Mouse (Mus musculus) retina, adult 2 months (tissue): ENCODE data around the gene Tmem38b.
"Not testable (repeated sequence)": the region's sequence is repeated elsewhere in the genome, so short reads cannot be mapped to it uniquely, and the experiment has no call there.

Source experiments
- DNase-seq: peaks from one replicate; pipeline ENCODE4 v3.0.0-alpha.2; 2012; ENCODE audit warnings: low read depth, low spot score

Tmem38b gene

DNA sequence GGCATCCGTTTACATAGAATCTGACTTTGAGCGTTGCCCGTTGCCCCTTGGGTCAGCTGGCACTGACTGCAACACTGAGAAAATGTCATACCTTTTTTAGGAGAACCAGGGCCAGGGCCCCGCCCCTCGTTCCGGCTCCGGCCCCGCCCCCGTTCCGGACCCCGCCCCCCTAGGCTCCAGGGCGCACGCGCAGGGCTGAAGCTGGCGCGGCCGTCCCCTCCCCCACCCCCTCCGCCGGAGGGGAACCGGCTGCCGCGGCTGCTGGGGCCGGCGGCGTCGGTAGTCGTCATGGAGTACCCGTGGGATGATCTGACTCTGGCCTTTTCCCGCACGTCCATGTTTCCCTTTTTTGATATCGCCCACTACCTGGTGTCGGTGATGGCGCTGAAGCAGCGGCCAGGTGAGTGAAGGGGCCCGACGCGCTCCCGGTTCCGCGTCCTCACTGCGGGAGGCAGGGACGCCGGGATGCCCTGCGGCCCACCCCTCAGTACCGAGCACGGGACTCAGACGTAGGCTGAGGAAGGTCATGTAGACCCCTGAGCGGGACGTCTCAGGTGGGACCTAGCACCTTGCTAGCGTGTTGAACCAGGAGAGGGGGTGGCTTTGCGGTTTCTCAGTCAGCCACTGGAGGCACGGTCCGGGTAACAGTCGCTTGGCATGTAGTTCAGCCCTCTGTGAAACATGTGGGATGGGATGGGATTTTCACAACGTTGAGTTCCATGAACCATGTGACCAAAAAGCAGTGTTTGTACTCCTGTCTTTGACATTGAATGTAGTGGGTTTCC, at the start of gene Tmem38b:
TSS of gene Tmem38b (plus strand) at position 225 of the 785 bp plus-strand sequence.
- DNase-seq = peak; percentile 62

DNA sequence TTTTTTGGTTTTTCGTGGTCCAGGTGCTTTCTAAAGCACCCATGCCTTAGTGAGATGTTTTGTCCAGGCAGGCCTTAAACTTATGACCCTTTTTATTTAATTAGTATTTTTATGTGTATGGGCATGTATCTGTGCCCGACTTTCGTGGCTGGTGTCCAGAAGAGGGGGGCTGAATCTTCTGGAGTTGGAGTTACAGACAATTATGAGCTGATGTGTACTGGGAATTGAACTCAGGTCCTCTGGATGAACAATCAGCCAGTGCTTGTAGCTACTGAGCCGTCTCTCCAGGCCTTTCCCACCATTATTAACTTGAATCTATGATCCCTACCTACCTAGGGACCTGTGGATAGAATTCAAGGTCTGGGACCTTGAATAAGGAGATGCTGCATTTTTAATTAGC, 44.4 kb upstream of the Tmem38b start:
- DNase-seq = no peak

DNA sequence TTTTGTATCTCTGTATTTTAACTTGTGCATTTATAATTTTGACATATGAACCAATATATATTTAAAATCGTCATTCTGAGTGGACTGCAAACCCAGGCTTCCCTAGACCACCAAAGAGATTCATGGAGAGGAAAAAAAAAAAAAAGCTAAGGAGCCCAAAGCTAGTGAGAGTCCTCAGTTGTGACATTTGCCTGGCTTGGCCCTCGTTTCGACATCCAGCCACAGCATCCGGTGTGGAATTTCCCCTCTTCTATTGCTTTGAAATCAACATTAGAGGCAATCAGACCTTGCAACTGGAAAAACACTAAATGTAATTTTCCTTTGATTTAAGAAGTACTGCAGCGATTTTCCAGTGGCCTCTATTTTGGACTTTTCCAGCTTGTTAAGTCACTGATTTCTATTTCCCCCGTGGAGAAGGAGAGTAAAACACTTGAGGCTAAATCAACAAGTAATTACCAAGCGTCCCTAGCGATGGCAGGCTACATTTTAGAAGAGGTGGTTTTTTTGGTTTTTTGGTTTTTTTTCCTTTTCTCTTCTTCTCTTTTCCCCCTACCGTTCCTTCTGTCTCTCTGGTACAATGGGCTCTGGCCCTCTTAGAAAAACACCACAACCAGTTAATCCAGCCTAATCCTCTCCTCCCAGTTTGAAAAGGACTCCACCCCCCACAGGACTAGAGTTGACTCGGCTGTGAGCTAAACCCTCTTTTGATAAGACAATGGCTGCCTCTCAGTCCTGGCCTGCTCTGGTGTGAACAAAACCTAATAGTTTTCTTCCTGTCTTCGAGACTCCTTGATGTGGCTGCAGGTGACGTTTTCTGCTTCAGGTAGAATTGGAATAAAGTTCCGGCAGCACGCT, 43.4 kb upstream of the Tmem38b start:
- DNase-seq = no peak

DNA sequence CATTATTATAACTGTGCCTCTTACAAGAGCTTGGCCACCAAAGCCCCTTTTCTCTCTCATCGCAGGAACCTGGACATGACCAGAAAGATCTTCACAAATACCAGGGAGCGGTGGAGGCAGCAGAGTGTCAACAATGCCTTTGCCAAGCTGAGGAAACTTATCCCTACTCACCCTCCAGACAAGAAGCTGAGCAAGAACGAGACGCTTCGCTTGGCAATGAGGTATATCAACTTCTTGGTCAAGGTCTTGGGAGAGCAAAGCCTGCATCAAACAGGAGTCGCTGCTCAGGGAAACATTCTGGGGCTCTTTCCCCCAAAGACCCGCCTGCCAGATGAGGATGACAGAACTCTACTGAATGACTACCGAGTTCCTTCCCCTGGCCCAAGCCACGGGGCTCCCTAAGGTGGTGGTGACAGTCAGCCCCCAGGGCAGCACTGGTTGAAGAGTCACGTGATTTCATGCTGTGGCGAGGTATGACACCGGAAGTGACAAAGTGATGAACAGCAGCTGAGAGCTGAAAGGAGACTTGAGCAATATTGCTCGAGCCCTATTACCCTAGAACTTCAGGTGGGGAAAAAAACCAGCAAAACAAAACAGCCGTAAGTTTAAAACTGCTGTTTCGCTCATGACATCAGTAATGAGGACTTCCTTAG, 40.0 kb upstream of the Tmem38b start:
- DNase-seq = no peak

DNA sequence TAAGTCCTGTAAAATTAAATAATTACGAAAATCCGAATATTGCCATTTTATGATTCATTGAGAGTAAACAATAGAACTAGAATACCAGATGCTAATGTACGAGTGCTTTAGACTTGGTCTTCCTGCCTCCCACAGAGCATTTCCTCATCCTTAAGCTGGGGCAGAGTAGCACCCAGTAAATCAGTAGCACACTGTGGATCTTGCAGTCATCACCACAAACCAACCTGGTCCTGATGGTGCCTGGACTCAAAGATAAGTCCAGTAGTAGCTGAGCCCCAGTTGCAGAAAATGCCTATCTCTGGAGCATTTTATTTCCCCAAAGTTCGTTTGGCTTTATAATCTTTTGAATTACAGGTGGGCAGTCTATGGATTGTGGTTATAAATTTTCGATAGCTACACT, 39.0 kb upstream of the Tmem38b start:
- no peak for DNase-seq

DNA sequence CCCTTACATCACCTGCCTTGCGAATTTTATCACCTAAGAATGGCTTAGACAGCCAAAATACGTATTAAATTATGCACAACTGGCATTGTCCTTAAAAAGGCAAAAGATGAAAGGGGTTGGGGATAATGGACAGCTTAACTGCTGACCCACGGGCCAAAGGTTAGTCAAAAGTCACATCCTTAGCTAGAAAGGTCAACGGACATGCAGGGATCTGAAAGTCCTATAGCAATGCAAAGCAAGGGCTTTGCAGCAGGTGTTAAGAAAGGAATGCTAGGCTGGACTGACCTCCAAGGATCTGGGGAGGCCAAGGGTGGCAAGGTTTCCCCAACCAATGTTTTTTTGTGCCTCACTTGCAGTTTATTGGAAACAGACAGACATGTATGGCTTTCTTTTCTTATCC, 36.5 kb upstream of the Tmem38b start:
- no peak for DNase-seq

DNA sequence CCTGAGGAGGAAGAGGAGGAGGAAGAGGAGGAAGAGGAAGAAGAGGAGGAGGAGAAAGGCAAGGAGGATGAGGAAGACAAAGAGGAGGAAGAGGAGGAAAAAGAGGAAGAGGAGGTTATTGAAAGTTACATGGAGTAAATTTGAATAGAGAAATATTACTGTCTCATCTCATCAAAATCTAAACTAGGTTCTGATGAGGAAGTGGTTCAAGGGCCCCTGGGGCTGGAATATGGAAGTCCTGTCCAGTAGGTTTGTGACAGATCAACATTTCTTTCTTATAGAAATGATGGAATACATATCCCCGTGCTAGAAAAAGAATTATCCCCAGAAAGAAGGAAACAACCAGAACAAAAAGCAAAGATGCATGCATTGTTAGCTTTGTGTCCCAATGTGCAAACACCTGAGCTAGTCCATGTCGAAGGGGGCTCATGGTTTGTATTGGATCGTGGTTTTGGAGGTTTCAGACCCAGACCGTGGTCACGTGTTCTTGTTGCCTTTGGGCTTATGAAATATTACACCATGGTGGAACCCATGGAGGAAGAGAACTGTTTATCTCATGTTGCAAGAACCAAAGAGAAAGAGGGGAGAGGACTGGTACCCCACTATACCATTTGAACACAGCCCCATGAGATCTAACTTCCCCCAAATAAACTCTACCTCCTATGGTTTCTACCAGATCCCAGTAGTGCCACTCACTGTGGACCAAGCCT, 31.4 kb upstream of the Tmem38b start:
- no peak for DNase-seq

DNA sequence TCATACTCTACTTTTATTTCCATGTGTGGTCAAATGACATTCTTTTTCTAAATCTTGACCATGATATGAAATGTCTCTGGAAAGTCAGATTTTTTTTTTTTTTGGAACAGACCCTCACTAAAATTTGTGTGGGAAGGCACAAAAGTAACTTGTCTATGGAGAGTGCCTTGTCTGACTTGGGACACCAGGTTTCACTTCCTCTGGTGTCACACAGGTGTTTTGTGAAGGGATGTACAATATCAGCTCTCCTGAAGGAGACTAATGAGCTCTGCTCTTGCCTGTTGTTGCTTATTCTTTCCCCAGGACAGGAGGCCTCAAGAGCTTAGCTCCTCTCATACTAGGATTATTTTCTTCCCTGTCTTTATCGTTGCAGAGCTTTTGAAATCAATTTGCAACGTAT, 30.8 kb upstream of the Tmem38b start:
- no peak for DNase-seq

DNA sequence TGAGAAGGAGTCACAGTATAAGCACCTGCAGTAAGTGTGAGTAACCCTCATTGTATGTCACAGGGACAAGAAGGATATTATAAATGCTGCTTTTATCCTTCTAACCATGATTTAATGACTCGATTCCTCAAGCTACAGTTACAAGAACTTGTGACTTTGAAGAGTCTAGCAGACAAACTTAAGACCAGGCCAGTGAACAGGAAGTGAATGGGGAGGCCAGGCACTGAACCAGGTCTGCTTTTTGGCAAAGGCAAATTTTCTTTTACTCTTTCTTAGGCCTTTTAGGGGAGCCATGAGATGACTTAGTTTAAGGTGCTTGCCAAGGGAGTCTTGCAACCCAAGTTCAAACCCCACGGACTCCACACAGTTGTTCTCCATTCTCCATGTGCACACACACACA, 30.1 kb upstream of the Tmem38b start:
- DNase-seq = no peak

DNA sequence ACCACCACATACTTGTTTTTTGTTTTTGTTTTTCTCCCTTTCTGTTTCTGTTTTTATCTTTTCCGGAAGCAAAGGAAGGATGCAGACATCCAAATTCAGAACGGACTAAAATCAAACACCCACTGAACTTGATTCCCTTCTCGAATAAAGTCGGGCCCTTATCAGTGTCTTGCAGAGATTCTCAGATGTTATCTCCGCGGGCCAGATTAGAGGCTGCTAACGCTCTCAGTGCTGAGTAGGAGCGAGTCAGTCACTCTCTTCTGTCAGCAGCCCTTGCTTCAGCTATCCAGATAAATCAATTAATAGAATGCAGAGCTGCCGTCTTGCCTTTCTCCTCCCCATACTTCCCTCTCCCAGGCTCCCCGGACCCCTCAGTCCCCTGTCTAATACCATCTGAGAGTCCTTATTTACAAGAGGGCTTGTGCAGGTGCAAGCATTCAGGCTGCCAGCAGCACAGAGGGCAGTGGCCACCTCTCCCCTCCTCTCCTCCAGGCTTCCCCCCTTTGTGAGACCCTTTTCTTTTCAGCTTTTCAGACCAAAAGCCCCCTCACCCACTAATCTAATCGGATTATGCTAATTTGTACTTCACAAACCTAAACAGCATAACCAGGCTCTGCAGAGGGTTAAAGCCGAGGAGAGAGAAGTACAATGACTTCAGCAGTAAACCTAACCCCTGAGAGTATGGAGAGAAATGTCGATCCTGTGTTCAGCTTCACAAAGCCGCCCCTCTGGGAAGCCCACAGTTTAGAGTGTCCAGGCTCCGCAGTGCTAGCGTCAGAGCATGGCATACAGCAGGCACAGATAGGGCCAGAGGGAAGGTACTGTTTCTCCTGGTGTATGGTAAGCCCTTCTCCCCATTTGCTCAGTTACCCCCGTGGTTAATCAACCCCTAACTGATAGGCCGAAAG, 28.7 kb upstream of the Tmem38b start:
- DNase-seq = no peak

DNA sequence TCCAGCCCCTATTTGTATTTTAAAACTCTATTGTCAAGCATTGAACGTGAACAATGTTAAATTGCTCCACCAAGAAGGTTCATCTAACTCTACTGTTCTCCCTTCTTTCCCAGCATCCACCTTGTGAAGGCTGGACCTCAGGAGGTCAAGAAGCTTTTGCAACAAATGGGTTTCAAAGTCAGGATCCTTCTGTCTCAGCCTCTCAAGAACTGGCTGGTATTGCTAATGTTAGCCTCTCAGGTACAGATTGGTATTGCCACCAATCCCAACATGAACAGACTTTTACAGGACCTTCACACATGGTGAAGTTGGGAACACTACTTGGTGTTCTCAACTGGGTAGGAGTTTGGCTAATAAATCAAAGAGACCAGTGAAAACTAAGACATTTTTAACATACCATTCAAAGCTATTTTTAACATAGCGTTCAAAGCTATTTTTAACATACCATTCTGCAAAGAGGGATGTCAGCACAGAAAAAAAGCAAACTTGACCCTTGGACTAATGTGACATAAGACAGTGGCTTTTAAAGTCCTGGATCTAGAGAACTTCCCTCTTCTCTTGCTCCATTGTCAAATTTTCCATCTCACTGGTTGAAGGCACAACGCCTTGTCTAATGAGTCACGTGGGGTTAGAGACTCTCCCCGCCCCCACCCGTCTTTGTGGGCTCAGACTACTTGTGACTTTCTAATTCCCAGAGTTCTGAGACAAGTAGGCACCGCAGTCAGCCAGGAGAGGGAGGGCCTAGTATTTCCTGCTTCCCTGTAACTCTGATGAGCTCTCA, 26.8 kb upstream of the Tmem38b start:
- no peak for DNase-seq

DNA sequence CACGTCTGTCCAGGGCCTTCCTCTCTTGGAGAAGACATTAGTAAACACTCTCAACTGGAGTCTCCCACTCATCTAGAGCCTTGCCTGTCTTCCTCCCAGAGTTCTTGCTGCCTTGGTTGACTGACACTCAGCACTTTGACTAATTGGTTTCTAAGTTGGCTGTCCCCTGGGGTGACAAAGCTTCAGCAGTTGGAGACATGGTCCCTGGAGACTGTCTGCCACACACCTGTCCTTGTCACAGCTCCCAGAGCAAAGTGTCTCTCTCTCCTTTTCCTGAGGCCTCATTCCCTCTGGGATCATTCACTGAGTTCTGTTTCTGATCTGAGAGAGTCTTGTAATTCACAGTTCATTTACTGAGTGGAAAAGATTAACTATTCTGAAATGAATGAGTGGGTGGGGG, 26.1 kb upstream of the Tmem38b start:
- DNase-seq = no peak

DNA sequence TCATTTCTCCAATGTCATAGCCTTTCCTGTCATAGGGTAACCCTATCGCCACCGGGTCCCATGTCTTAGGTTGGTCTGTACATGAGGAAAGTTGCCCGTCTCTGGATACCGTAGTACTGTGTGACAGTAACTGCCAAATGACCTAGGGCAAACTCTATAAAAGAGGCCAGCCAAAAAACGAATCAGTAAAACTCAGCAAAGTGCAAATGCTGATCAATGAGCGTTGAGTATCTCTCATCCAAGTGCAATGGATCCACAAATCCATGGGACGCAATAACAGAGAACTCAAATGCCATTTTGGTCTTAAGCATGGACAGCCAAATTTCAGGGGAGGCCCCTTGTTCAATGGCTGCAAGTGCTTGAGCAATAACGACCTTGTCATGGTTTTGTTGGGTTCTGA, 22.2 kb upstream of the Tmem38b start:
- not testable (repeated sequence) for DNase-seq

DNA sequence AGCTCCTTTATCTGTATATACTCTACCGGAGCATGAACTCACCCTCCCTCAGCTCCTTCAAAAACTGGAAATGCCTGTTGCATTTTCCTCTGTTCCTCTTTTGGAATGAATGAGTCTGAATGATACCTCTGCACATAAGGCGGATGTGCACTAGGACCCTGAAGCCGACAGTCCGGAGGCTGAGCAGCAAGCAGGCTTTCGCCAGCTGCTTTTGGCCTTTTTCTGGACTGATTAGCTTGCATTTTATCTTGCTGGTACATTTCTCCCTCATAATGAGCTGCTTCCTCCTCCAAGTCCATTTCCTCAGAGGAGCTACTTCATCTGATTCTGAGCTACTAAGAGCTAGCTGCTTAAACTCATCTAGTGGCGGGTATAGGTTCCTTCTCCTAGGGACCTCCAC, 19.4 kb upstream of the Tmem38b start:
- not testable (repeated sequence) for DNase-seq

DNA sequence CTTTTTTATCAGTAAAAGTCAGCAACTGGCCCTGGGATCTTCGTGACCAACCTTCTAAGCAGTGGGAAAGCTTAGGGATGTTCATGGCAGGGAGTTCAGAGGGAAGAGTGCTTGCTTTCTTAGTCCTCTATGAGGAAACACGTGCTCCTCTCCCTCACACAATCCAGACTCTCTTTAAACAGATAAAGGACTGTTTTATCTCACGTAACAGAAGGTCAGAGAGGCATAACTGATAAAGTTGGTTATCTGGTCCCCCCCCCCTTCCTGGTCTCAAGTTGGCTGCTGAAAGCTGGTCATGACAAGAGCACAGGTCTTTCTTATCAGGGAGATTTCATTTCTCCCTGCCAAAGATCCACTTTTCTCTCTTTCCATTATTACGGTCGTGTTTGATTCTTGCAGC, 7.5 kb upstream of the Tmem38b start:
- DNase-seq = no peak

DNA sequence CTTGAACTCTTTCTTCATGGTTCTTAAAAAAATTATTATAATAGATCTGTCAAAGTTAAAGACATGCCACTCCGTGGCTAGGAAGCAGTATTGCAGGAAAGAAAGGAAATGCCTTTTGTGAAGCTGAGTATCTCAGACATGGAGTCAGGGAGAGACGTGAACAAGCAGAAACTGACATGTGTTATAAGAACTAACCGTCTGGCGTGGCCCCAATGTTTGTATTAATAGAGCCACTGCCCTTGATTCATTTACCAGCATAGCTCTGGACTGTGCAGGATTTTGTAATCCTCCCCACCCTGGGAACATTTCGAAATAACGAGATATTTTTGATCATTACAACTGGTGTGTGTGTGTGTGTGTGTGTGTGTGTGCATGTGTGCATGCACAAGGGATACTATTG, 2.1 kb upstream of the Tmem38b start:
- DNase-seq = no peak

DNA sequence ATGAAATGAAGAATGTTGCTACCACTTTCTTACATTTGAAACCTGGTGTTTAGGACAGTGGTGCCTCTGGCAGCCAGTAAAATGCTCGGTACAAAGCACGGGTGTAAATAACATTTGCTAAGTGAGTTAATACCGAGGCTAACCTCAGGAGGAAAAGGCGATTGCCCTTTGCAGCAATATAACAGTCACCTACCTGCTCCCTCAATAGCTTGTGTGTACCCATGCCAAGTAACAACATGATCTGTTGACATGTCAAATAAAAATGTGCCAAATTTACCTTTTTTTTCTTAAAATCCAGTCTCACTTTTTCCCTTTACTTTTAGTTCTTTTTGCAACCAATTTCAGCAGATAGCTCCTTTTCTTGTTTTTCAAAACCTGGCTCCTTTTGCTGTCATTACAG, 1.0 kb upstream of the Tmem38b start:
- DNase-seq = no peak

DNA sequence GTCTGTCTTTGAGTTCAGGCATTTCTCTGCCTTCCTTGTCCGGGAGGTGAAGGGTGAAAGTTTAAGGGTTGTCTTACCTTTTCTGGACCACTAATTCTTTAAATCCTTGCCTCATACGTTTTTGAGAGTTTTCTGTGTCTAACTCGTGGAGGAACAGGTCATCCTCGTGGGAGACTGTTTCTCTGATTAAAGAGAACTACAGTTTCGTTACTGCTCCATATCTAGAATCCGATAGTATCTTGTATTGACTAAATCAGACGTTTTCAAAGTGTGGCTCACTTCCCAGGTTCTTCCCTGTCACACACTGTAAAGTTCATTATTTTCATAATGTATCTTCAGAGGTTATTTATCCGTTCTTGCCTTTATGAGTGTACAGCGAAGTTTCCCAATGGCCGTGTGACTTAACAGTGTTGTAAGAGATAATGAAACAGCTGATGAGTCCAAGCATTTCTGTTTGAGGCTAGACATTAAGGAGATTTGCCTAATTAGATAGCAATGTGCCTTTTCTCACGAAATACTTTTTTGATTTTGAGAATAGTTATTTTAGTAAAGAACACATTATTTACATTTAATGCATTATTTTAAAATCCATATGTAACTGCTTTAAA, 900 bp downstream of the Tmem38b start:
- no peak for DNase-seq

DNA sequence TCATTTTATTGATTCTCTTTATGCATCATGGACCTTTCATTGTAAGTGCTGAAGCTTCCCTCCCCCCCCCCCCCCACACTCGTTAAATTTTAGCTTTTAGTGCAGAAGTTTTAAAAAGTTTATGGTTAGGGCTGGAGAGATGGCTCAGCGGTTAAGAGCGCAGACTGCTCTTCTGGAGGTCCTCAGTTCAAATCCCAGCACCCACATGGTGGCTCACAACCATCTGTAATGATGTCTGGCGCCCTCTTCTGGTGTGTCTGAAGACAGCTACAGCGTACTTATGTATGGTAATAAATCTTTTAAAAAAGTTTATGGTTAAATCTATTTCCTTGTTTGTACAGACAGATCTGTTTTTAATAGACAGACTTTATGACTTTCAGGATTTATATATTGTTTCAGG, 2.0 kb downstream of the Tmem38b start:
- no peak for DNase-seq

DNA sequence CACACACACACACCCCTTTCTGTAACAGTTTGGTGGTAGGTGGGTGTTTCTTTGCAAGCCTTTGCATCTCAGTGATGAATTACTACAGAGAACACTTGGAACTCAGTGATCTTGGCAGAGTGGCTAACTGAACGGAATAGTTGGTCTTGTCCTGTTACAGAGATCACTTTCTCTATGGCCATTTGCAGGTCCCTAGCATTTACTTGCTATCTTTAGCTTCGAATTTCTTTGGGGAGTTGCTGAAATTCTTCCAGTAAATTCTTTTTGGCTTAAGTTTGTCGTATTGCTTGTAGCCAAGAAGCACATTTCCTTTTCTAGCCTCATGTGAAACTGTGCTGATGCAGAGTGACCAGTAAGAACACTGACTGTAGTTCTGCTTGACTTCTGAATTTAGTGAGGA, 3.1 kb downstream of the Tmem38b start:
- DNase-seq = no peak
